In the genomic region with DNA sequence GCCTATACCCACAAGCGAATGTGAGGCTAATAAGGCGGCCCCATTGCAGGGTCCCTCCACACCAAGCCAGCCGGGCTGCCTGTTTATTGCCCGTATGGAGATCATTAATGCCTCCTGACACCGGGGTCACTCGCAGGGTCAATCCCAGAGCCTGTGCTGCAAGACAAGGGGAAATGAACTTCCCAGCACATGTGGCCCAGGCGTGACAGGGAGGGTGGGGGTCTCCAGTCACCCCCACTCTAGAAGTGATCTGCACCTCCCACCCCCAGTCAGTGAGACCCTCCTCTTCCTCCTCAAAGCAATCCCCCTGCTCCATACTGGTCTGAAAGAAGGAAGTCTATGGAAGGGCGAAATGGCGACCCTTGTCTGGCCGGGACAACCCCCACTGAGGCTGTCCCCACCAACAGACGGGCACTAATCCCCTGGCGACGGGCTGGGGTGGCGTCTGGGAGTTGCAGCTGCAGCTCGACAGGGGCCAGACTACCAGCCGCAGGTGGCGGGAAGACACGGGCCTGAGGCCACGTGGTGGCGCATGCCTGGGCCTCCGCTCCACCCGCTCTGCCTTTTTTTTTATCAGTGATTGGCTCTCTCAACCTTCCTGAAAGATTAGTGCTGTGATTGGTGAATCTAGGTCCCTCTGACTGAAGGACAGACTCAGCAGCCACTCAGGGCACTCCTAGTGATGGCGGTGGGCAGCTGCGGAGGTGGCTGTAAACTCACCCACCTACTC, we compare ENCODE assay signal across 16 mouse cellular contexts. TPM values are rescaled to one million over a fixed set of nuclear protein-coding genes. Genes with fewer than 3 reads are reported as not detected.
DNase-seq lines count a peak whose midpoint lies in the region; ATAC-seq lines count a peak whose summit lies in the region.
"Had no signal": no experiment of that assay in that cellular context is flagged by ENCODE, and none has a peak within 500 bp of the region (broad histone marks: within the 10 kb centered on the region; RNA-seq: fewer than 3 reads in every experiment).

No protein-coding gene starts in this region.

- H3K4me1 ChIP-seq in midbrain, embryonic 15.5 days = no peaks in the 10 kb centered on the region
- no peaks in the 10 kb centered on the region for H3K4me1 ChIP-seq in midbrain, embryonic 11.5 days (ENCODE audit: control insufficient read depth, insufficient read depth, low read length)
- H3K4me1 ChIP-seq in embryonic facial prominence, embryonic 12.5 days = peaks cover 6% of the 10 kb centered on the region; the same call in 1 of the 2 replicates
- no peaks in the 10 kb centered on the region for H3K4me1 ChIP-seq in neural tube, embryonic 11.5 days (ENCODE audit: control insufficient read depth, insufficient read depth, low read length)
- H3K4me1 ChIP-seq: forebrain, embryonic 15.5 days; hindbrain, embryonic 13.5 days had no signal

- no peak overlapping the region for H3K9ac ChIP-seq in midbrain, embryonic 15.5 days
- H3K9ac ChIP-seq in midbrain, embryonic 11.5 days (ENCODE audit: low read length) = no peak overlapping the region
- H3K9ac ChIP-seq in embryonic facial prominence, embryonic 12.5 days = no peak overlapping the region
- H3K9ac ChIP-seq in neural tube, embryonic 11.5 days (ENCODE audit: low read length) = no peak overlapping the region
- H3K9ac ChIP-seq: forebrain, embryonic 15.5 days; hindbrain, embryonic 13.5 days had no signal

- 61% methylated on average over 24 of the region's 24 CpGs for WGBS in midbrain, embryonic 15.5 days
- WGBS in midbrain, embryonic 11.5 days = 61% methylated on average over 24 of the region's 24 CpGs
- WGBS in embryonic facial prominence, embryonic 12.5 days = 28% methylated on average over 24 of the region's 24 CpGs
- 48% methylated on average over 24 of the region's 24 CpGs for WGBS in neural tube, embryonic 11.5 days

- no peak overlapping the region for H3K4me3 ChIP-seq in midbrain, embryonic 15.5 days
- H3K4me3 ChIP-seq in midbrain, embryonic 11.5 days (ENCODE audit: low read depth, low read length) = no peak overlapping the region
- H3K4me3 ChIP-seq in embryonic facial prominence, embryonic 12.5 days = no peak overlapping the region
- H3K4me3 ChIP-seq in neural tube, embryonic 11.5 days (ENCODE audit: low read depth, low read length) = no peak overlapping the region
- H3K4me3 ChIP-seq: forebrain, embryonic 15.5 days; hindbrain, embryonic 13.5 days; left cerebral cortex, adult 2 months had no signal

- H3K9me3 ChIP-seq in midbrain, embryonic 15.5 days = no peaks in the 10 kb centered on the region
- no peaks in the 10 kb centered on the region for H3K9me3 ChIP-seq in midbrain, embryonic 11.5 days (ENCODE audit: control insufficient read depth, low read length)
- no peaks in the 10 kb centered on the region for H3K9me3 ChIP-seq in embryonic facial prominence, embryonic 12.5 days
- H3K9me3 ChIP-seq in neural tube, embryonic 11.5 days (ENCODE audit: control insufficient read depth, low read length) = no peaks in the 10 kb centered on the region
- H3K9me3 ChIP-seq: forebrain, embryonic 15.5 days; hindbrain, embryonic 13.5 days had no signal

- H3K27me3 ChIP-seq in midbrain, embryonic 15.5 days (replicated peaks) = no peaks in the 10 kb centered on the region
- no peaks in the 10 kb centered on the region for H3K27me3 ChIP-seq in midbrain, embryonic 11.5 days (ENCODE audit: control insufficient read depth, insufficient read depth, low read length)
- H3K27me3 ChIP-seq in embryonic facial prominence, embryonic 12.5 days = peaks cover 7% of the 10 kb centered on the region; the same call in 1 of the 2 replicates
- H3K27me3 ChIP-seq in neural tube, embryonic 11.5 days (ENCODE audit: control insufficient read depth, insufficient read depth, low read length) = no peaks in the 10 kb centered on the region

- H3K4me2 ChIP-seq in midbrain, embryonic 15.5 days = peak overlapping the region; percentile 8; the same call in 1 of the 2 replicates
- no peak overlapping the region for H3K4me2 ChIP-seq in midbrain, embryonic 11.5 days
- H3K4me2 ChIP-seq in embryonic facial prominence, embryonic 12.5 days (replicated peaks) = peak overlapping the region; percentile 20; the same call in 1 of the 2 replicates
- no peak overlapping the region for H3K4me2 ChIP-seq in neural tube, embryonic 11.5 days (ENCODE audit: low read depth)
- H3K4me2 ChIP-seq: forebrain, embryonic 15.5 days; hindbrain, embryonic 13.5 days had no signal

- DNase-seq in midbrain, embryonic 11.5 days (ENCODE audit: low spot score, missing footprints) = no peak
- DNase-seq in neural tube, embryonic 11.5 days (ENCODE audit: low spot score) = peak; percentile 41
- no peak for DNase-seq in left cerebral cortex, adult 8-10 months (ENCODE audit: low spot score in 2 of 2)
- no peak for DNase-seq in layer of hippocampus, adult 11-12 months (ENCODE audit: low spot score)
- DNase-seq: cerebellum, postnatal 36 days had no signal

- H3K36me3 ChIP-seq in midbrain, embryonic 15.5 days (replicated peaks) = no peaks in the 10 kb centered on the region
- H3K36me3 ChIP-seq in midbrain, embryonic 11.5 days (ENCODE audit: control insufficient read depth, insufficient read depth, low read length) = no peaks in the 10 kb centered on the region
- no peaks in the 10 kb centered on the region for H3K36me3 ChIP-seq in embryonic facial prominence, embryonic 12.5 days
- H3K36me3 ChIP-seq in neural tube, embryonic 11.5 days (ENCODE audit: control insufficient read depth, insufficient read depth, low read length) = no peaks in the 10 kb centered on the region
- H3K36me3 ChIP-seq: forebrain, embryonic 15.5 days; hindbrain, embryonic 13.5 days had no signal

- no peak for ATAC-seq in midbrain, embryonic 15.5 days (replicated peaks)
- no peak for ATAC-seq in midbrain, embryonic 11.5 days (ENCODE audit: low FRiP score)
- peak; percentile 74 for ATAC-seq in embryonic facial prominence, embryonic 12.5 days (ENCODE audit: insufficient number of reproducible peaks, insufficient read depth, low FRiP score, low TSS enrichment)
- no peak for ATAC-seq in neural tube, embryonic 11.5 days (ENCODE audit: insufficient read depth, low FRiP score, low TSS enrichment)
- ATAC-seq in erythroid progenitor cell, adult 5-6 weeks (replicated peaks; ENCODE audit: low FRiP score, poor library complexity, severe bottlenecking) = no peak
- ATAC-seq: forebrain, embryonic 15.5 days had no signal

- H3K27ac ChIP-seq in midbrain, embryonic 15.5 days = no peak overlapping the region
- H3K27ac ChIP-seq in midbrain, embryonic 11.5 days (ENCODE audit: low read depth, low read length) = no peak overlapping the region
- no peak overlapping the region for H3K27ac ChIP-seq in embryonic facial prominence, embryonic 12.5 days
- no peak overlapping the region for H3K27ac ChIP-seq in neural tube, embryonic 11.5 days (ENCODE audit: low read depth, low read length)
- H3K27ac ChIP-seq: forebrain, embryonic 15.5 days; hindbrain, embryonic 13.5 days; kidney, postnatal 0 days; left cerebral cortex, adult 2 months had no signal

RNA-seq across cellular contexts. Expression of gene Tbx4, which starts 10.0 kb away (rescaled TPM):
- polyA plus RNA-seq in midbrain, embryonic 15.5 days (2015; fragmentation: Nextera tagmentation; extraction: Ambion mirVana) = 0.34 and 0.46 TPM in 2 replicates
- polyA plus RNA-seq in midbrain, embryonic 11.5 days (2014; fragmentation: Nextera tagmentation; extraction: Ambion mirVana) = 0.04 and 0.19 TPM in 2 replicates
- 2.2 and 2.4 TPM in 2 replicates for polyA plus RNA-seq in embryonic facial prominence, embryonic 12.5 days (2016; fragmentation: Nextera tagmentation; extraction: Ambion mirVana)
- 0.20 and 0.24 TPM in 2 replicates for polyA plus RNA-seq in neural tube, embryonic 11.5 days (2014; fragmentation: Nextera tagmentation; extraction: Ambion mirVana)
- not detected in 2 replicates for total RNA-seq in erythroid progenitor cell, adult 5-6 weeks (2015; ENCODE audit: low replicate concordance)
- not detected in 2 replicates for total RNA-seq in erythroid progenitor cell, adult 5-6 weeks (2017; ENCODE audit: low replicate concordance)
- under 1 TPM in 3 of 4 experiments, not detected in 1; 0.13 to 0.33 (median 0.21) TPM for total RNA-seq in left cerebral cortex, adult 8-10 months (2022)
- total RNA-seq: heart, adult 8-10 months; megakaryocyte progenitor cell, adult 5-6 weeks had no signal
- polyA plus RNA-seq: liver, embryonic 16.5 days had no signal

RNA-seq across cellular contexts. Expression of gene Gm11444, which starts 26.1 kb away (rescaled TPM):
- polyA plus RNA-seq in midbrain, embryonic 15.5 days (2015; fragmentation: Nextera tagmentation; extraction: Ambion mirVana) = not detected in 2 replicates
- not detected in 2 replicates for polyA plus RNA-seq in midbrain, embryonic 11.5 days (2014; fragmentation: Nextera tagmentation; extraction: Ambion mirVana)
- 0.43 TPM in 1 of 2 replicates, not detected in the other for polyA plus RNA-seq in embryonic facial prominence, embryonic 12.5 days (2016; fragmentation: Nextera tagmentation; extraction: Ambion mirVana)
- polyA plus RNA-seq in neural tube, embryonic 11.5 days (2014; fragmentation: Nextera tagmentation; extraction: Ambion mirVana) = not detected in 2 replicates
- not detected in 2 replicates for total RNA-seq in erythroid progenitor cell, adult 5-6 weeks (2015; ENCODE audit: low replicate concordance)
- not detected in 2 replicates for total RNA-seq in erythroid progenitor cell, adult 5-6 weeks (2017; ENCODE audit: low replicate concordance)
- total RNA-seq in left cerebral cortex, adult 8-10 months (2022) = not detected
- total RNA-seq: heart, adult 8-10 months; left cerebral cortex, adult 2 months; megakaryocyte progenitor cell, adult 5-6 weeks had no signal
- polyA plus RNA-seq: forebrain, embryonic 15.5 days; hindbrain, embryonic 13.5 days; kidney, postnatal 0 days; liver, embryonic 16.5 days; urinary bladder, adult 2 months had no signal

RNA-seq across cellular contexts. Expression of gene Tbx2, which starts 43.9 kb away (rescaled TPM):
- 1.0 TPM in 2 replicates for polyA plus RNA-seq in midbrain, embryonic 15.5 days (2015; fragmentation: Nextera tagmentation; extraction: Ambion mirVana)
- polyA plus RNA-seq in midbrain, embryonic 11.5 days (2014; fragmentation: Nextera tagmentation; extraction: Ambion mirVana) = 0.32 and 0.79 TPM in 2 replicates
- 20.5 and 21.6 TPM in 2 replicates for polyA plus RNA-seq in embryonic facial prominence, embryonic 12.5 days (2016; fragmentation: Nextera tagmentation; extraction: Ambion mirVana)
- polyA plus RNA-seq in neural tube, embryonic 11.5 days (2014; fragmentation: Nextera tagmentation; extraction: Ambion mirVana) = 4.0 and 4.7 TPM in 2 replicates
- 1.1 TPM in 1 of 2 replicates, not detected in the other for total RNA-seq in erythroid progenitor cell, adult 5-6 weeks (2015; ENCODE audit: low replicate concordance)
- total RNA-seq in erythroid progenitor cell, adult 5-6 weeks (2017; ENCODE audit: low replicate concordance) = 1.4 TPM in 1 of 2 replicates, not detected in the other
- 1 to 10 TPM; 1.8 to 2.3 (median 2.0) TPM for total RNA-seq in left cerebral cortex, adult 8-10 months (2022)
- total RNA-seq: megakaryocyte progenitor cell, adult 5-6 weeks had no signal

Comparison
In these comparisons a context has a peak if more than half of its experiments do, and no peak if none do; other contexts are left out.
1. H3K4me2 ChIP-seq: peak in midbrain, embryonic 15.5 days (single experiment) and embryonic facial prominence, embryonic 12.5 days (single experiment); none in midbrain, embryonic 11.5 days (single experiment) and neural tube, embryonic 11.5 days (single experiment).